Mouse (Mus musculus) kidney, postnatal 0 days (tissue): Measurements from ENCODE around the gene Pdcd7. TPM values are rescaled to one million over a fixed set of nuclear protein-coding genes. Genes with fewer than 3 reads are reported as not detected.

Experiments used
- ATAC-seq: fragments of 200-750 bp; cut with Nextera tagmentation; replicated peaks from 2 replicates; pipeline ENCODE4 v1.8.0; 2017; ENCODE audit warnings: low read depth, moderate number of reproducible peaks, moderate TSS enrichment, moderate library complexity; ENCODE audit not compliant: low FRiP score
- DNase-seq: peaks from one replicate; pipeline ENCODE4 v3.0.0-alpha.2; 2016; ENCODE audit warnings: low spot score
- H3K27ac ChIP-seq: fragments of 300-500 bp; sonication (generic); 2 replicates; pipeline ENCODE4 v1.5.1; 2014; ENCODE audit warnings: mild to moderate bottlenecking
- H3K27me3 ChIP-seq: fragments of 300-500 bp; sonication (generic); 2 replicates; pipeline ENCODE4 v1.6.1; 2014; ENCODE audit warnings: low read length, mixed read lengths; ENCODE audit not compliant: insufficient read depth
- H3K36me3 ChIP-seq: fragments of 300-500 bp; sonication (generic); 2 replicates; pipeline ENCODE4 v1.6.1; 2014; ENCODE audit warnings: low read length, mixed read lengths; ENCODE audit not compliant: insufficient read depth
- H3K4me1 ChIP-seq: fragments of 300-500 bp; sonication (generic); replicated peaks from 2 replicates; pipeline ENCODE4 v1.6.1; 2014; ENCODE audit warnings: antibody characterized with exemption, low read length, mixed read lengths; ENCODE audit not compliant: insufficient read depth
- H3K4me2 ChIP-seq: fragments of 300-500 bp; sonication (generic); 2 replicates; pipeline ENCODE4 v1.6.1; 2014; ENCODE audit warnings: mild to moderate bottlenecking, low read length, moderate library complexity, mixed read lengths
- H3K4me3 ChIP-seq: fragments of 300-500 bp; sonication (generic); replicated peaks from 2 replicates; pipeline ENCODE4 v1.5.1; 2014; ENCODE audit warnings: low read depth, low read length
- H3K9ac ChIP-seq: fragments of 300-500 bp; sonication (generic); 2 replicates; pipeline ENCODE4 v1.6.1; 2014; ENCODE audit warnings: low read depth, low read length
- H3K9me3 ChIP-seq: fragments of 300-500 bp; sonication (generic); replicated peaks from 2 replicates; pipeline ENCODE4 v1.6.1; 2016; ENCODE audit warnings: low read length, inconsistent platforms, mixed read lengths
- CTCF ChIP-seq: IDR thresholded peaks from 2 replicates; pipeline ENCODE4 v1.5.1; 2016; ENCODE audit warnings: antibody characterized with exemption, low read depth, mild to moderate bottlenecking, moderate library complexity
- WGBS: fragments of 180-500 bp; shearing (Covaris S2); extraction: QIAGEN DNeasy Blood & Tissue Kit; methylation state at CpG from one replicate; pipeline ENCODE4 v1.1.7; 2014; 5-methylcytosine and 5-hydroxymethylcytosine counted together
- polyA plus RNA-seq: library from polyadenylated mRNA; unstranded; fragments of >200 nt; fragmentation: Nextera tagmentation; extraction: Ambion mirVana; gene quantifications from 2 replicates; pipeline ENCODE4 v1.2.1, GENCODE M21; 2015

Gene Pdcd7
- polyA plus RNA-seq, 1 experiment from 2014 or later = 10.3 TPM

DNA sequence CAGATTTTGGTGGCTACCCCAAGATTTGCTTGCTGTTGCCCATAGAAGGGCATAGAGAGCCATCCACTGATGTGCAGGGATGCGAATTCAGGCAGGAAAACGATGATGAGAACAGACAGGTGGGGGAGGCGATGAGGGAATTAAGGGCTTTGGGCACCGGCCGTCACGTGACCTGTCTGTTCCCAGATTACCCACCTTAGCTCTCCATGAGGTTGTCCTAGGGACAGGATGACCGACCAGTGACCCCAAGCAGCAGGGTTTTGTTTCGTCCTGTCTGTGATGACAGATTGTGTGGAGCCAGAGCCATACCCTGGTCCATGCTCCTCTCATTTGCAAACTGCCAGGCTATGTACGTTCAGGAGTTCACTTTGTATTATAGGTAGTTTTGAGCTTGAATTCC is 17.8 kb downstream of the Pdcd7 start:
- DNase-seq = peak; percentile 25
- H3K9ac ChIP-seq = no peak overlapping the region
- no peaks in the 10 kb centered on the region for H3K9me3 ChIP-seq
- H3K27me3 ChIP-seq = no peaks in the 10 kb centered on the region
- no peak for TF ChIP-seq CTCF
- WGBS = 28% methylated on average over 9 of the region's 9 CpGs
- H3K27ac ChIP-seq = no peak overlapping the region
- peaks cover 22% of the 10 kb centered on the region for H3K36me3 ChIP-seq
- no peak for ATAC-seq
- H3K4me2 ChIP-seq = no peak overlapping the region
- H3K4me3 ChIP-seq = no peak overlapping the region
- no peaks in the 10 kb centered on the region for H3K4me1 ChIP-seq

GRCm38 (mm10) chr9:65365721-65366120 is 19.8 kb downstream of the Pdcd7 start:
- Histone ChIP-seq H3K9ac (no peak overlapping the region), H3K4me3 (no peak overlapping the region), H3K36me3 (peaks cover 7% of the 10 kb centered on the region; the same call in 1 of the 2 replicates), H3K27me3 (no peaks in the 10 kb centered on the region), H3K4me2 (no peak overlapping the region), H3K4me1 (no peaks in the 10 kb centered on the region), H3K9me3 (no peaks in the 10 kb centered on the region), H3K27ac (no peak overlapping the region)
- DNase-seq (no peak), ATAC-seq (no peak)
- TF ChIP-seq CTCF = no peak
- 87% methylated on average over 7 of the region's 7 CpGs for WGBS

- H3K9me3 ChIP-seq = no peaks in the 10 kb centered on the region
- no peak overlapping the region for H3K4me3 ChIP-seq
- DNase-seq = no peak
- TF ChIP-seq CTCF = no peak
- no peaks in the 10 kb centered on the region for H3K27me3 ChIP-seq
- H3K36me3 ChIP-seq = no peaks in the 10 kb centered on the region
- no peak for ATAC-seq
- no peaks in the 10 kb centered on the region for H3K4me1 ChIP-seq
- WGBS = 83% methylated on average over 24 of the region's 24 CpGs
- H3K4me2 ChIP-seq = no peak overlapping the region
- H3K27ac ChIP-seq = no peak overlapping the region
- no peak overlapping the region for H3K9ac ChIP-seq
Measured at GRCm38 (mm10) chr9:65371756-65372155, 25.9 kb downstream of the Pdcd7 start.

DNA sequence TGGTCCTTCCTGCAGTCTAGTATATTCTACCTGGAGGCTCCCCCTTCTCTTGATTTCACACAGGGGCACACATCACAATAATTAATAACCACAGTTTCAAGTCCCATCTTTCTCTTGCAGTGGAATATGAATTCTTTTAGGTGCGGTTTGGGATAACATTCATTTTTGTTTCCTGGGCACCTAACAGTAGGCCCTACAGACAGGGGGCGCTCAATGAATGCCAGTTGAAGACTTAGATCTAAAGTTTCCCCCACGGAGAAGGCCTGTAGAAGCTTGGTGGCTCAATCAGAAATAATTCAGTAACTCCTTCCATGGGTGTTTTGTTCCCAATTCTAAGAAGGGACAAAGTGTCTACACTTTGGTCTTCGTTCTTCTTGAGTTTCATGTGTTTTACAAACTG is 26.5 kb downstream of the Pdcd7 start:
- Histone ChIP-seq H3K4me1 (no peaks in the 10 kb centered on the region), H3K27me3 (no peaks in the 10 kb centered on the region), H3K36me3 (no peaks in the 10 kb centered on the region), H3K9me3 (no peaks in the 10 kb centered on the region), H3K4me2 (no peak overlapping the region), H3K27ac (no peak overlapping the region), H3K4me3 (no peak overlapping the region), H3K9ac (no peak overlapping the region)
- ATAC-seq (no peak), DNase-seq (peak; percentile 71)
- TF ChIP-seq CTCF = peak; percentile 72
- 64% methylated on average over 4 of the region's 4 CpGs for WGBS

- Histone ChIP-seq H3K9ac (no peak overlapping the region), H3K4me2 (no peak overlapping the region), H3K9me3 (no peaks in the 10 kb centered on the region), H3K36me3 (no peaks in the 10 kb centered on the region), H3K27ac (no peak overlapping the region), H3K27me3 (no peaks in the 10 kb centered on the region), H3K4me1 (no peaks in the 10 kb centered on the region), H3K4me3 (no peak overlapping the region)
- ATAC-seq (no peak), DNase-seq (no peak)
- WGBS = 76% methylated on average over 5 of the region's 5 CpGs
- TF ChIP-seq CTCF = no peak
Measured at GRCm38 (mm10) chr9:65374468-65375162, 28.7 kb downstream of the Pdcd7 start.

DNA sequence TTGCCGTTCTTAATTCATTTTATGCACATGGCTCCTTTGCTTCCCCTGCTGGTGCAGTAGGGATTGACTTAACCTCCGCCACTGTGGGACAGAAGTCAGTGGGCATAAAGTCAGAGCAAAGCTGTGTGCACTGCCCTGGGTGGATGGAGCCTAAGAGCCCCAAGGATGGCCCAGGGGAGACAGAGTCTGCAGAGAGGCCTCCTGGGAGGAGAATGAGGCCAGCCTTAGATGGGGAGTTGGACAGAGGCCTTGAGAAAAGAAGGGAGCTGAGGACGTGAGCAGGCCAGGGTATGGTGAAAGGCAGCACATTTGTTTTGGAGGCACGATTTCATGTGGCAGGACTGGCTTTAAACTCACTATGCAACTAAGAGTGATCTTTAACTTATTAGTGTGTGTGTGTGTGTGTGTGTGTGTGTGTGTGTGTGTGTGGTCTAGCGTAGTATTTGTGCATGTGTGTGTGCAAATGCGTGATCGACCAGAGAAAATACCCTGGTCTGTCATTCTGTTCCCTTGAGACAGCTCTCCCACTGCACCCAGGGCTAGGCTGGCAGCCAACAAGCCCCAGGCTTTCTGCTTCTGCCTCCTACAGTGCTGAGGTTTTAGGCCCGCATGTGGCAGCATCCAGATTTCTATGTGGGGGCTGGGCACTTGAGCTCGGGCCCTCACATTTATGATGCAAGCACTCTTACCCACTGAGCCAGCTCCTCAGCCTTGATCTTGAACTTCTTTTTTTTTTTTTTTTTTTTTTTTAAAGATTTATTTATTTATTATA is 29.4 kb downstream of the Pdcd7 start:
- H3K9me3 ChIP-seq = no peaks in the 10 kb centered on the region
- no peak for DNase-seq
- H3K9ac ChIP-seq = no peak overlapping the region
- no peaks in the 10 kb centered on the region for H3K4me1 ChIP-seq
- no peak for ATAC-seq
- H3K4me2 ChIP-seq = no peak overlapping the region
- H3K27ac ChIP-seq = no peak overlapping the region
- no peaks in the 10 kb centered on the region for H3K27me3 ChIP-seq
- no peak for TF ChIP-seq CTCF
- H3K36me3 ChIP-seq = no peaks in the 10 kb centered on the region
- no peak overlapping the region for H3K4me3 ChIP-seq
- 83% methylated on average over 9 of the region's 9 CpGs for WGBS
